Mouse (Mus musculus) v-Abl transformed pro-B cells (cell line): ENCODE data around the gene Xlr4c.
"Not testable (repeated sequence)": the region's sequence is repeated elsewhere in the genome, so short reads cannot be mapped to it uniquely, and the experiment has no call there.

Source experiments
- in situ Hi-C, 2 experiments: fragments of 400-800 bp; cut with MboI; formaldehyde crosslinking; loops; one replicate each; pipeline ENCODE4 v1.15.1; 2025; ENCODE audit not compliant: unreplicated experiment in 2 of 2

The Xlr4c gene

GRCm38 (mm10) chrX:73242821-73243325, at the start of gene Xlr4c:
Gene Xlr4c, minus strand, starts transcription at chrX:73243130.
- in situ Hi-C loops: not testable (repeated sequence)

DNA sequence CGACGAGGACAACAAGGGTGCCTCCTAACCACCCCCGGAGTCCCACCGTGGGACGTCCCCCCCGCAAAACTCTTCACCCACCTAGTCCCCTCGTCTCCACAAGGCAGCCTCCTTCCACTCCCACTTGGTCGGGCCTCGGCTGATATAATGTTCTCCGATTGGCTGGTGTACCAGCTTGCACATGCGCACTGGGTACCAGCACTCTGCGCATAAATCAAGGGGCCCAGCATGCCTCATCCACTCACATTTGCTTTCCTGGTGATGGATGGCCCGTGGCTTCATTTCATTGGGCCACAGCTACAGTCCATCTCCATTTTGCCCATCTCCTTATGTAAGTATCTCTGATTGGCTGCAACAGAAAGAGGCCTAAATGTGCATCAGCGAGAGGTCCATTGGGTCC, 22.3 kb upstream of the Xlr4c start, which contains the start of gene Xlr3c:
Xlr3c (minus strand) TSS at position 121 of the 400 bp plus-strand sequence.
- in situ Hi-C loops: not testable (repeated sequence)

DNA sequence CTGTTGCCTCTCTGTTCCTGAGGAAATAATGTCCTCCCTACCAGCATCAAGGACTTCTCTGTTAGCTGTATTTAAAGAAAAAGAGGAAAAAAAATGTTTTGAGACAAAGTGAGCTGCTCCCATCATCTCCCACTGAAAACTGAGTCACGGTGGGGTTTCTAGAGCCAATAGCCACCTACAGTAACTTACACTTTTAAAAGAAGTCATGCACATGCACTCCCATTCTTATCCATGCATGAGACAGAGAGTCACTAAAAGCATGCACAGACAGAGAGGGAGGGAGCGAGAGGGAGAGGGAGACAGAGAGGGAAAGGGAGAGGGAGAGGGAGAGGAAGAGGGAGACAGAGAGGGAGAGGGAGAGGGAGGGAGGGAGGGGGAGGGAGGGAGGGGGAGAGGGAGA, 19.5 kb upstream of the Xlr4c start:
- in situ Hi-C loops: not testable (repeated sequence)

DNA sequence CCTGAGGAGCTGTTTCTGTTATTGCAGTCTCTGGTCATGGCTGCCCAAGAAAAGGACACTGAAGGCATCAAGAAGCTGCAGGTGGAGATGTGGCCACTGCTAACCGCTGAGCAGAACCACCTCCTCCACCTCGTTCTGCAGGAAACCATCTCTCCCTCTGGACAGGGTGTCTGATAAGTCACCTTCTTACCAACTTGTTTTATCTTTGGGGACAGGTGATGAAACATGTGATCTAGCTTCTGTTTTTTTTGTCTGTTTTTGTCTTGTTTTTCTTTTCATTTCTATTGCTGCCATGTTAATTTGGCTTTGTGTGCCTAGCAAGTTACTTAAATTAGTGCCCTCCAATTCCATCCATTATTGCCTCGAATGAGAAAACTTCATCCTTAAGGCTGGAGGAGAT, 13.6 kb downstream of the Xlr4c start:
- in situ Hi-C loops: no loop called here

- in situ Hi-C loops: no loop called here
These were observed 14.2 kb downstream of the Xlr4c start for GRCm38 (mm10) chrX:73228606-73229214.

DNA sequence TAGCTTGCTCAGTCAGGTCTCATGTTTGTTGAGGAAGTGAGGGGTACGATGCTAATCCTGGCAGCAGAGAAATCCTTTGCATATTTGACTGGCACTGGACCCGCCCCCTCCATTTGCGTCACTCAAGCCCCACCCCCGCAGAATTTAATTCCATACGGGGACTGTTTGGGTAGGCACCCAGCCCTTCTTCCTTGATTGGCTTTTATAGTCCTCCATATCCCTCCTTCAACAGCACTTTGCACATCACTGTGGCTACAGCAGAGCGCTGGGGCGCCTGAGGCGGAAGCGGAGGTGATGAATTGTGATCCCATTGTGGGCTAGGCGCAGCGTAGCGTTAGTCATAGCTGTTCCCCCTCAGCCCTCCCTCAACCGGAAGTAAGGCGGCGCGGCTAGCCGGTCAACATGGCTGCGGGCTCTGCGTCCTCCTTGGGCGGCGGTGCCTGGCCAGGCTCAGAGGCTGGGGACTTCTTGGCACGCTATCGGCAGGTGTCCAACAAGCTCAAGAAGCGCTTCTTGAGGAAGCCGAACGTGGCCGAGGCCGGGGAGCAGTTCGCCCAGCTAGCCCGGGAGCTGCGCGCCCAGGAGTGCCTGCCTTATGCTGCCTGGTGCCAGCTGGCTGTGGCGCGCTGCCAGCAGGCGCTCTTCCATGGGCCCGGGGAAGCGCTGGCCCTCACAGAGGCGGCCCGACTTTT, 14.9 kb downstream of the Xlr4c start, which contains the start of gene F8a:
F8a (plus strand) TSS at position 378 of the 692 bp plus-strand sequence.
- in situ Hi-C loops: no loop called here

DNA sequence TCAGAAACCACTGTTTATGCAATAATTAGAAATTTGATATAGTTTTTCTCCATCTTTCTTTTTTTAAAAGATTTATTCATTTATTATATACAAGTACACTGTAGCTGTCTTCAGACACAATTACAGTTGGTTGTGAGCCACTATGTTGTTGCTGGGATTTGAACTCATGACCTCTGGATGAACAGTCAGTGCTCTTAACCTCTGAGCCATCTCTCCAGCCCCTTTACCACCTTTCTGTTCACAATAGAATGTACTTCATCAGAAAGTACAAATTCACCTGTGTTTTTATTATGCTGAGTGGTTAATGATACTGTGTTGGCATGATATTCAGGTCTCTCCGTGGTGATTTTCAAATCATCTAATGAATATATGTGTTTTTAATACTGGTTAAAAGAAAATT, 17.6 kb downstream of the Xlr4c start:
- in situ Hi-C loops: no loop called here

DNA sequence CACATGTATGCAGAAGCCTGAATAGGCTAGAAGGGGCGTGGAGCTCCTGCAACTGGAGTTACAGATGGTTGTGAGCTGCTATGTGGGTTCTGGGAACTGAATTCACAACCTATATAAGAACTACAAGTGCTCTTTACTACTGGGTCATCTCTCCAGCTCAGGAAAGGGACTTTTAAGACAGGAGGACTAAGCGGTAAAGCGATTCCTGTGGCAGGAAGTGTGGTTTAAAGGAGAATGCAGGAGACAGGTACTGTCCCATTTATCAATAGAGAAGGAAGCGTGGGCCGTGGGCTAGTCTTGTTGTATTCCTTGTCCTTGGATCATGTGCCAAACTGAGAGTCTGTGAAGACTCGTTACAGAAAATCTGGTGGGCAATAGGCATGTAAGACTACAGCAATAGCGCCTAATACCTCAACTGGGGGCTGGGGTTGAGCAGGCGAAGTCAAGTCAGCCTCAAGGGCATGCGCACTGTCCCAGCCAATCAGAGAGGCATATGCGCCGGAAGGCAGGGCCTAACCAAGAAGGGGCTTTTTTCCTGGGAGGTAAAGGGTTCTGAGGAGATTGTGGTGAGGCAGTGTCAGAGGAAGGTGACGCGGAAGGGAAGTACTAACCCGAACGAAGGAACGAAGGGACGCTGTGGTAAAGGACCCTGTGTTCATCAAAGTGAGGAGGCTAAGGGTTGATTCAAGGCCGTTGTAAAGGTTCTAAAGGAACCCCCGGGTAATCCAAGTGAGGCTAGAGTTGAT, 28.9 kb downstream of the Xlr4c start, which contains the start of gene Xlr4b:
Xlr4b (plus strand) TSS at position 515 of the 746 bp plus-strand sequence.
- in situ Hi-C loops: not testable (repeated sequence)

DNA sequence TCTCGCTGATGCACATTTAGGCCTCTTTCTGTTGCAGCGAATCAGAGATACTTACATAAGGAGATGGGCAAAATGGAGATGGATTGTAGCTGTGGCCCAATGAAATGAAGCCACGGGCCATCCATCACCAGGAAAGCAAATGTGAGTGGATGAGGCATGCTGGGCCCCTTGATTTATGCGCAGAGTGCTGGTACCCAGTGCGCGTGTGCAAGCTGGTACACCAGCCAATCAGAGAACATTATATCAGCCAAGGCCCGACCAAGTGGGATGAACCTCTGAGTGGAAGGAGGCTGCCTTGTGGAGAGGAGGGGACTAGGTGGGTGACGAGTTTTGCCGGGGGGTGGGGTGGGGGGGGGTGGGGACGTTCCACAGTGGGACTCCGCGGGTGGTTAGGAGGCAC, 51.0 kb downstream of the Xlr4c start, which contains the start of gene Xlr3b:
Xlr3b (plus strand) TSS at position 274 of the 400 bp plus-strand sequence.
- in situ Hi-C loops: not testable (repeated sequence)
